Mouse (Mus musculus): ENCODE data around the gene Slit3.

Slit3 gene

GRCm38 (mm10) chr11:35196777-35197176 lies 75.8 kb downstream of the Slit3 start:
- no peak for DNase-seq (ENCODE audit: low read depth, low spot score)

GRCm38 (mm10) chr11:35198537-35199088 lies 77.6 kb downstream of the Slit3 start:
- no peak for DNase-seq (ENCODE audit: low read depth, low spot score)

GRCm38 (mm10) chr11:35202332-35202731 lies 81.3 kb downstream of the Slit3 start:
- no peak for DNase-seq (ENCODE audit: low read depth, low spot score)

DNA sequence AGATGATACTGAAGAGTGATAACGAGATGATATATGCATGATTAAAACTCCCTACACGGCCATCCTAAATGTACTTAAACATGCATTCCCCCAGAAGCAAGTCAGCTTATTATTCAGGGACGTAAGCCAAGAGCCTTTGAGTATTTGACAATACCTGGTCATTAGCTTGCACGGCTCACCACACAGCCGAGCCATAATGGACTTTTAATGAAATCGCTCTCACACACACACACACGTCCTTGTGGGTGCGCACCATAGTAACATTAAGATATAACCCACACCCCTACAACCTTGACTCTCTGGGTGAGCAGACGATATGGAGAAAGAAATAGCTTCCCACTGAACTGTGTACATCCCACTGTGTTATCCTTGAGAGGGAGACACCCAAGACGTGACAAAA lies 82.6 kb downstream of the Slit3 start:
- DNase-seq (ENCODE audit: low read depth, low spot score), result no peak

GRCm38 (mm10) chr11:35204084-35204483 lies 83.1 kb downstream of the Slit3 start:
- no peak for DNase-seq (ENCODE audit: low read depth, low spot score)

DNA sequence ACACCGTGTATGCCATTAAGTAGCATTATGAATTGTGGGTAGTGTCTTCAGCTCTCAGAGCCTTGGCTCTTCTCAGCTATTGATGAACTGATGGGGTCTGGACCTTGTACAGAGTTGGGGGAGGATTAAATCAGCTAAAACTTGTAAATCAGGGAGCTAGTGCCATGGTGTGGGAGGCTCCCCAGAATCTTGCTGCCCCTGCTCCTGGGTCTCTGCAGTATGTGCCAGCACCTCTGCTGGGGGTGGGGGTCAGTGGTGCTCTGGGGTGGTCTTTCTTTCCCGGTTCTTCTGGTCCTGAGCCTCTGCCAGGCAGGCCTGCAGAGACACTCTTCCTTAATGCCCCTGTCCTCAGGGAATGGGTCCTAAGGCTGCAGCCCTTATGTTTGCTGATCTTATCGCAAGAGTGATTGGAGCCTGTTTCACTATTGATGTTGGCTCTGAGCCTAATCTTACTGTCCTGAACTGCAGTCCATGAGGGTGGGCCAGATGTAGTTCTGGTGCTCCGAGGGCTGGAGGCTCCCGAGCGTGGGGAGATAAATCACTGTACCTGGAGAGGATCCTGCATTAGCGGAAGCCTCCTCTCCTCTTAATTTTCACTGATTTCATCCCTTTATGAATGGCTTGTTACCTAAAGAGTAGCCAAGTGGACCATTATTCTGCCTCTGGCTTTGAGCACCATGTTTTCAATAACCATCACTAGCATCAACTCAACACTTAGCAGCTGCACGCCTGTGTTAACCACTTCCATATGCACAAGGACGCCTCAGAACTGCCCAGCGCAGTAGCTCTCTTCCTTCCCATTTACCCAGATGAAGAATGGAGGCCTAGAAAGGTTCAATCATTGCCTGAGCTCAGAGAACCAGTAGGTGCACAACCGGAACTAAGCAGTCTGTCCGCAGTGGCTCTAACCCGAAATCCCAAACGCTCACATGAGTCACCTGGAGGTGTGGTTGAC lies 90.0 kb downstream of the Slit3 start:
- DNase-seq (ENCODE audit: low read depth, low spot score), result no peak

- no peak for DNase-seq (ENCODE audit: low read depth, low spot score)
Observed at GRCm38 (mm10) chr11:35224025-35224424, 103.0 kb downstream of the Slit3 start.

GRCm38 (mm10) chr11:35231361-35232090 lies 110.5 kb downstream of the Slit3 start:
- no peak for DNase-seq (ENCODE audit: low read depth, low spot score)

DNA sequence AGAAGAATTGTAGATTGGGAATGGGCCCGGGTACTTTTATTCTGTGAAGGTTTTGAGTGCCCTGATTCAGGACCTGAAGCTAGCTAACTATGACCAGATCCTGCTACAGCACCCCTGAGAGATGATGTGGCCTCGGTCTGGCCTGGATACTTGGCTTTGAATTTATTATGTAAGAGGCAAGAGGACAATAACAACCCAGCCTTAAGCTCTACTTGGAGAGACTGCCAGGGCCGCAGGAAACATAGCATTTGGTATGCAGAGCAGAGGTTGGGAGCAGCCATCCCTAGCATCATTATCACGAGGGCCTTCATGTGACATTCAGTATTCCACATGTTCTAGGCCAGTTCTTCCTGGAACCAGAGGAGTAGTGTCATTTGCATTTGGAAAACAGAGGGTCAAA lies 111.3 kb downstream of the Slit3 start:
- no peak for DNase-seq (ENCODE audit: low read depth, low spot score)

DNA sequence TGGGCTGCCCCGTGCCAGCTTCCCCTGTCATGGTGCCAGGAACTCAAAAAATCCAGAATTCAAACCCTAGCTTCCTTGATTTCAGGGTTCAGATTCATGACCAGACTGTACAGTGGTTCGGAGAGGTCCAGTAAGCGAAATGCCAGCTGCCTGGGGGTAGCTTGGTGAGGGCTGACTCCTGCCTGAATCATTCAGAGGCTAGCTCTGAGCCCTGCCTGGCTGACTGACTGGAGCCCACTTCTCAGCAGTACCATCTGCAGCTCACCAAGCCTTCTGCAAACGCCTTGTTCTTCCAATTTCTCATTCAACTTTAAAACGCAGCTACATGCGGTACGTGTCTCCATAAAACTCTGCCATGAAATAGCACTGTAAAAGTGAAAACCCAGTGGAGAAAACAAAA lies 120.4 kb downstream of the Slit3 start:
- no peak for DNase-seq (ENCODE audit: low read depth, low spot score)

GRCm38 (mm10) chr11:35243597-35243996 lies 122.6 kb downstream of the Slit3 start:
- no peak for DNase-seq (ENCODE audit: low read depth, low spot score)

GRCm38 (mm10) chr11:35244526-35244925 lies 123.5 kb downstream of the Slit3 start:
- no peak for DNase-seq (ENCODE audit: low read depth, low spot score)

DNA sequence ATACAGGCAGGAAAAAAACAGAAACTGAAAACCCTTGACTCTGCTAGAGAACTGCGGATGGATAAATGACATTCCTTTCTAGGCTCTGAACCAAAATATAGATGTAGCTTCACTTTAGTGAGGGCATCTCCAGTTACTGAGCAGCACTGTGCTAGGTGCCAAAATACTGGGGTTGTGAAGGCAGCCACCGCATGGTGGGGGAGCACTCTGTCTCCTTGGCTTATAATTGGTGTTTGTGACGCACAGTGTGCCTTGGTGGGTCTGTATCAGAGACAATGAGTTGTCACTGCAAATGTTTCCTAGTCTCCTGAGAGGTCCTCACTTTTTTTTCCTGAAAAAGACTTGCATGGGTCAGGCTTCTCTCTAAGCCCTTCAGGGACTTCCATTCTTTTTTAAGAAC lies 125.6 kb downstream of the Slit3 start:
- no peak for DNase-seq (ENCODE audit: low read depth, low spot score)

DNA sequence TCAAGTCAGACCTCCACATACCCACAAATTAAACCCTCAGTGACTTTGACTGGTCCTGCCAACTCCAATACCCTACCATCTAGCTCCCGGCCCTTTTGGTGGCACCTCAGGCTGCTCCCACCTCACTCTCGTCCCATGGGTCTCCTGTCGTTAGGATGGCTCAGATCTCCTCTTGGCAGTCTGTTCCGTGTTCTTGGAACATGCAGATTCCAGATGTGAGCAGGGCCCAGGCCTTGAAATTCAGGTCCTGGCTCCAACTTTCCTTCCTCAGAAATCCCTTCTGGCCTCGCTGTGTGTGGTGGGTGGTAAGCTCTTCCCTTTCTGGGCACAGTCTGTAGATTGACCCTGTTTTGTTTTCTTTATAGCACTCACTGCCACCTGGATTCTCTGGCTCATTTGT lies 127.1 kb downstream of the Slit3 start:
- DNase-seq (ENCODE audit: low read depth, low spot score), result no peak

DNA sequence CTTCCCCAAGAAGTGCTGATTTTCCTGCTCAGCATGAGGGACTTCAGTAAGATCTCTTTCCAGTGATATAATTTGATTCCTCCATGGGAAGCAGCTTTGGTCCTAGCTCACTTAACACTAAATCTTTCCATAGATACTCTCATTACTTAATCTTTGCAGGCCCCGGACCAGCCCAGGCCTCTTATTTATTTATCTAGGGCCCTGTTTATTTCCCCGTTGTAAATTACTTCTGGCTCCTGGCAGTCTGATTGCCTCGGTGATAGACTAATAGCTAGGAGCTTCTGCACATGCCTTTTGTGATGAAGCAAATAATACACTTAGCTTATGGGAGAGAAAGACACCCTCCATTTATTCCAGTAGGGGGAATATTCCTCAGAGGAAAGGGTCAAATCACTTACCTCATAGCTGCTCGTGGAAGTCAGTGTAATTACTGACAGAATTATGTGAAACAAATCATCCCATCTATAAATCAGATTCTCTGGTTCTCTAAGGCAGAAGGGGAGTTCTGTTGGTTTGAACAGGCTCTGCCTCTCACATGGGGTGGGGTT lies 129.9 kb downstream of the Slit3 start:
- DNase-seq (ENCODE audit: low read depth, low spot score), result no peak

DNA sequence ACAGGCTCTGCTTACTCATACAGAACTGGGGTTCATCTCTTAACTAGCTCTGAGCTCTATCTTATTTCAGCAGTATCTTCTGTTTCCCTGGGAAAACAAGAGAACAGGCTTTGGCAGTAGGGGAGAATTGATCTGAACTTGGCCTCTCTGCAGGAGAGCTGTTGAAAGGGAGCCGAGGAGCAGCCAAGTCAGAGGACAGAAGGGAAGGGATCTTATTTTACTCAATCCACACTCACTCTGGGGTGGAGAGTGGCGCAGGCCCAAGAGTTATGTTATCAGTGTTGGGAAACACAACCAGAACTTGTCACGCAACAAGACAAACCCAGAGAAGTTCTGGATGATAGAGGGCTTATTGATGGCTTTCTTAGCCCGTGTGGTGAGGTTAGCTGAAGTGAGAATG lies 130.9 kb downstream of the Slit3 start:
- DNase-seq (ENCODE audit: low read depth, low spot score), result no peak

DNA sequence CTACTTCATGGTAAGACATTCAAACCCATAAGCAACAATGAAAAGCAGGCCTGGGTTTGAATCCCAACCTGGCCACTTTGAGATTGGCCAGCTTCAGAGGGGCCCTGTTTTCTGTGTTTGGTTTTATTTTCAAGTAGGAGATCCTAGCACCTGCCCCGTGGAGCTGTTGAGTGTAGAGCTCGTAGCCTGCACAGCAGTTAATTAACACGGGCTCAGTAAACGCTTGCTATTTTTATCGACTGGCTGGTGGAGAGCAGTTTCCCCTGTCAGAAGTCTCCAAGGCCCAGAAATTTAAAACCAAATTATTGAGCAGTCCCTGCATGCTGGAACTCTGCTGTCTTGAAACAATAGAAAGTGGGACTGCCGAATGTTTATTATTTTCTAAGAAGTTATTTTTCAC lies 136.3 kb downstream of the Slit3 start:
- DNase-seq (ENCODE audit: low read depth, low spot score), result no peak

GRCm38 (mm10) chr11:35261562-35262087 lies 140.6 kb downstream of the Slit3 start:
- DNase-seq (ENCODE audit: low read depth, low spot score), result no peak

DNA sequence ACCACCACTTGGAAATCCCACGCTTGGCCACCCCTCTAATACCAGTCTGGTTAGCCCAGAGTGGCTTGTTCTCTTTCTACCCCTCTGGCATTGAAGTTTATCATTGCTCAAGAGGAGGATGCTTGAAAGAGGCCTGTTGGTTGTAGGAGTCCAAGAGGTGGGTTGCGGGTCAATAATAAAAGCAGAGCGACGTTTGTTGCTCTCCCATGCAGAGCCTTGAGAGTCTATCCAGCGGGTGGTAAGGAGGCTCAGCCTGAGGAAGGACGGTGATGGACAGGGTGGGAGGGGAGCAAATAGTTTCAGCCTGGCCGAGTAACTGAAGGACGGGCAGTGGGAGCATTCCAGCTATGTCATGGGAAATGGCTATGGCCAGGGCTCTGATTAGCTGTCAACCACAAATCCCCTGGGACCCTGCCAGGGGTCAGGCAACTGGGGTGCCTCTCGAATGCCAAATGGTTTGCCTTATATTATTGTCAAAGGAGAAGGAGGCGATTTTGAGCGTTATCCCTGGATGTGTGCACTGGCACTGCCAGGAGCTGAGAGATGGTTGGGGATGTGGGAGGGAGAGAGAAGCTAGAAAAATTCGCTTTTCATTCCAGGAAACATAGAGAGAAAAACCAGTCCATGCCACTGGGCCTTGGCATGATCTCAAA lies 141.4 kb downstream of the Slit3 start:
- DNase-seq (ENCODE audit: low read depth, low spot score), result no peak

DNA sequence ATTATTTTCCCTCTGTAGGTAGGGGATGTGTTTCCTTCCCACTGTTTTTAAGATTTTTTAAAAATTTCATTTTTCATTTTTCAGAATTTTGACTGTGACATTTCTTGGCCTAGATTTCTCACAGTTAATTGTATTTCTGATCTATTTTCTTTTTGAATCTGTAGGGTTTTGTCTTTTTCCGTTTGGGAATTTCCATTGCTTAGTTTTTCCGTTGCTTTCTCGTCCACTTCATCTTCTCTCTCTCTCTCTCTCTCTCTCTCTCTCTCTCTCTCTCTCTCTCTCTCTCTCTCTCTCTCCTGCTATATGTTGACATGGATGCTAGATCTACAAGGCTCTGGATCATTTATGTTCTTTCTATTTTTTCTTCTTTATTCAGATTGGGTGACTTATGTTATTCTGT lies 143.7 kb downstream of the Slit3 start:
- DNase-seq (ENCODE audit: low read depth, low spot score), result no peak

GRCm38 (mm10) chr11:35270396-35270795 lies 149.4 kb downstream of the Slit3 start:
- no peak for DNase-seq (ENCODE audit: low read depth, low spot score)
